Mouse (Mus musculus): ENCODE measurements around the gene Fut2.

The Fut2 gene

GRCm38 (mm10) chr7:45598960-45599879, 67.0 kb downstream of the Fut2 start:
- in situ Hi-C loops (cut with MboI), result no loop called here
